Comparison of ENCODE assay signal across 12 mouse cellular contexts in the genomic region with DNA sequence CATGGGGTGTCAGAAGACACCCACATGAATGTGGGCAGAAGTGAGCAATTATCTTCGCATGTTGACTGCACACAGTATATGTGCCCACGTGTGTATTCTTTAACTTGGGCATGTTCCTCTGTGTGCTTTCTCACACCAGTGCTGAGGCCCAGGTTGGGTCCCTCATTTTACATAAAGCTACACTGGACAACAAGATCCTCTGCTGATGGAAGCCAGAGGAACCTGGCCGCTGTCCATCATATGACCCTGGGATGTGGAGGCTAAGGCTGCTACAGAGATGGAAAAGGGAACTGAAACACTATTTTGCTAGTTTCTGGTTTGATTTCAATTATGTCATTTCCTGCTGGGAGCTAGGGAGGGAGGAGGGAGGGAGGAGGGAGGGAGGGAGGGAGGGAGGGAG.
DNase-seq lines count a peak whose midpoint lies in the region; ATAC-seq and TF ChIP-seq lines count a peak whose summit lies in the region.
"Had no signal": no experiment of that assay in that cellular context is flagged by ENCODE, and none has a peak within 500 bp of the region (broad histone marks: within the 10 kb centered on the region; RNA-seq: fewer than 3 reads in every experiment).

No protein-coding gene starts in this region.

- WGBS in kidney, adult 2 months = 85% methylated on average over 3 of the region's 3 CpGs
- 73% methylated on average over 3 of the region's 3 CpGs for WGBS in embryonic facial prominence, embryonic 13.5 days

- H3K4me3 ChIP-seq in kidney, adult 2 months (ENCODE audit: insufficient read depth, low read depth, low read length) = no peak overlapping the region
- H3K4me3 ChIP-seq in MEL (ENCODE audit: control insufficient read depth in 1 of 2, insufficient read depth in 1 of 2, low read depth in 2 of 2, low read length in 2 of 2) = no peak overlapping the region
- no peak overlapping the region for H3K4me3 ChIP-seq in embryonic facial prominence, embryonic 13.5 days

- no peaks in the 10 kb centered on the region for H3K4me1 ChIP-seq in kidney, adult 2 months (ENCODE audit: control insufficient read depth, insufficient read depth, low read length)
- peaks cover 2 to 25% of the 10 kb centered on the region in 2 experiments for H3K4me1 ChIP-seq in MEL (ENCODE audit: control insufficient read depth in 1 of 2, insufficient read depth in 2 of 2, low read length in 2 of 2)
- peaks cover 84% of the 10 kb centered on the region for H3K4me1 ChIP-seq in embryonic facial prominence, embryonic 13.5 days

- no peak for TF ChIP-seq RAD21 in MEL (IDR thresholded peaks at IDR 0.05; ENCODE audit: low read depth, low read length)

- no peak for TF ChIP-seq EP300 in MEL (IDR thresholded peaks at IDR 0.05; ENCODE audit: low read depth in 1 of 2, low read length in 2 of 2)

- TF ChIP-seq POLR2A in kidney, adult 2 months (IDR thresholded peaks at IDR 0.05; ENCODE audit: low read depth, low read length) = no peak
- no peak for TF ChIP-seq POLR2A in MEL (IDR thresholded peaks at IDR 0.05; ENCODE audit: control insufficient read depth in 1 of 2, insufficient read depth in 1 of 2, low read depth in 1 of 2, low read length in 2 of 2, poor library complexity in 1 of 2)

- no peaks in the 10 kb centered on the region for H3K36me3 ChIP-seq in kidney, adult 2 months (ENCODE audit: control insufficient read depth, insufficient read depth, low read length)
- peaks cover 0 to 15% of the 10 kb centered on the region in 2 experiments; a peak in 2 of 4 replicates for H3K36me3 ChIP-seq in MEL (ENCODE audit: control insufficient read depth in 1 of 2, insufficient read depth in 2 of 2, low read length in 2 of 2)
- H3K36me3 ChIP-seq in embryonic facial prominence, embryonic 13.5 days = no peaks in the 10 kb centered on the region

- H3K79me2 ChIP-seq in MEL (ENCODE audit: control insufficient read depth, insufficient read depth, low read length, poor library complexity) = no peaks in the 10 kb centered on the region

- no peaks in the 10 kb centered on the region for H3K27me3 ChIP-seq in kidney, adult 2 months (replicated peaks; ENCODE audit: control insufficient read depth, insufficient read depth, low read length)
- H3K27me3 ChIP-seq in MEL (ENCODE audit: control insufficient read depth in 1 of 2, insufficient read depth in 2 of 2, low read length in 2 of 2) = no peaks in the 10 kb centered on the region
- no peaks in the 10 kb centered on the region for H3K27me3 ChIP-seq in embryonic facial prominence, embryonic 13.5 days
- H3K27me3 ChIP-seq: Patski had no signal

- TF ChIP-seq CTCF in kidney, adult 2 months (conservative IDR thresholded peaks at IDR 0.05; ENCODE audit: insufficient read depth, insufficient read length, low read depth, low read length) = no peak
- TF ChIP-seq CTCF in MEL (IDR thresholded peaks at IDR 0.05 in 2 of 3, conservative IDR thresholded peaks at IDR 0.05 in 1 of 3; ENCODE audit: control insufficient read depth in 1 of 3, insufficient read depth in 1 of 3, low read depth in 2 of 3, low read length in 3 of 3, poor library complexity in 1 of 3, severe bottlenecking in 1 of 3) = no peak

- no peak overlapping the region for H3K9ac ChIP-seq in MEL (ENCODE audit: control insufficient read depth, low read depth, low read length, poor library complexity, severe bottlenecking)
- no peak overlapping the region for H3K9ac ChIP-seq in embryonic facial prominence, embryonic 13.5 days

- no peak for ATAC-seq in embryonic facial prominence, embryonic 13.5 days (ENCODE audit: insufficient number of reproducible peaks, insufficient read depth, low FRiP score, low TSS enrichment, low read depth)
- ATAC-seq: midbrain, embryonic 16.5 days; Patski had no signal

- no peaks in the 10 kb centered on the region for H3K9me3 ChIP-seq in MEL (replicated peaks; ENCODE audit: insufficient read depth, low read length)
- H3K9me3 ChIP-seq in embryonic facial prominence, embryonic 13.5 days = no peaks in the 10 kb centered on the region

- no peak overlapping the region for H3K4me2 ChIP-seq in embryonic facial prominence, embryonic 13.5 days

- no peak overlapping the region for H3K27ac ChIP-seq in kidney, adult 2 months (ENCODE audit: insufficient read depth, low read depth, low read length)
- no peak overlapping the region for H3K27ac ChIP-seq in MEL (ENCODE audit: control insufficient read depth, low read depth, low read length)
- peak overlapping the region; percentile 78 for H3K27ac ChIP-seq in embryonic facial prominence, embryonic 13.5 days

- peak; percentile 33 for DNase-seq in kidney, adult 2 months
- no peak for DNase-seq in kidney, postnatal 14 days
- peak; percentile 19 for DNase-seq in MEL (ENCODE audit: low read depth, low spot score)
- peak; percentile 47 for DNase-seq in lung, postnatal 36 days
- DNase-seq in cerebellum, postnatal 14 days = no peak
- no peak for DNase-seq in embryo, embryonic 11 days
- no peak for DNase-seq in left cerebral cortex, adult 18-20 months (ENCODE audit: low spot score in 2 of 2)
- DNase-seq: cerebellum, postnatal 25 days; right cerebral cortex, postnatal 4 days had no signal

TF ChIP-seq in MEL, 35 proteins besides CTCF, POLR2A, EP300 and RAD21:
- TF ChIP-seq ZKSCAN1 (IDR thresholded peaks at IDR 0.05; ENCODE audit: low read depth, low read length) (no peak), RCOR1 (IDR thresholded peaks at IDR 0.05; ENCODE audit: low read depth, low read length) (no peak), USF2 (IDR thresholded peaks at IDR 0.05; ENCODE audit: borderline replicate concordance in 1 of 2, insufficient read depth in 1 of 2, low read depth in 1 of 2, low read length in 2 of 2) (no peak), MEF2A (IDR thresholded peaks at IDR 0.05; ENCODE audit: extremely low read depth, insufficient replicate concordance, low read depth, low read length, poor library complexity, severe bottlenecking) (no peak)

Comparison
In these comparisons a context has a peak if more than half of its experiments do, and no peak if none do; other contexts are left out.
1. DNase-seq: peak in kidney, adult 2 months (single experiment), MEL (single experiment) and lung, postnatal 36 days (single experiment); none in kidney, postnatal 14 days (single experiment), cerebellum, postnatal 14 days (0 of 2), embryo, embryonic 11 days (single experiment) and left cerebral cortex, adult 18-20 months (0 of 2).